Mouse (Mus musculus): ENCODE data around the gene Ms4a8a.

DNA sequence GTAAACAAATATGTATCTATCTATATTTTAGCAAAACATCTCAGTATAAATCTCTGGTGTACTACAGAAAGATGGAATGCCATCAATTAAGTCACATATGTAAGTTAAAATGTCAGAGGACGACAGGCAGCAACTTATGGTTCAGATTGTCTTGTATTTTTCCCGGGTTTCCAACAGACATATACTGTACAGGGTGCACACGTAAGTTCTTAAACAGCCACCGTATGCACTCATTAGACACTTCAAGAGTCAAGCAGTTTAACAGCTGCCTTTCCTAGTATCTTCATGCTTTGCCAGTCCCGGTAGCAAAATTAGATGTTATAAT, 36.3 kb downstream of the Ms4a8a start:
- TF ChIP-seq CTCF (IDR thresholded peaks at IDR 0.05; ENCODE audit: extremely low read depth, insufficient read length, insufficient replicate concordance, low read depth, low read length): no peak
- no peak for TF ChIP-seq POLR2A (IDR thresholded peaks at IDR 0.05; ENCODE audit: low read depth, low read length)
